Mouse (Mus musculus): ENCODE data around the gene Car9.
A peak's percentile ranks its signal among the peaks of the same experiment; 100 is the strongest.
"Not testable (repeated sequence)": the region's sequence is repeated elsewhere in the genome, so short reads cannot be mapped to it uniquely, and the experiment has no call there.

The Car9 gene

GRCm38 (mm10) chr4:43506536-43507185 is at the start of gene Car9:
Car9 (plus strand) TSS chr4:43506966.
- no peak for DNase-seq (ENCODE audit: low read depth)

DNA sequence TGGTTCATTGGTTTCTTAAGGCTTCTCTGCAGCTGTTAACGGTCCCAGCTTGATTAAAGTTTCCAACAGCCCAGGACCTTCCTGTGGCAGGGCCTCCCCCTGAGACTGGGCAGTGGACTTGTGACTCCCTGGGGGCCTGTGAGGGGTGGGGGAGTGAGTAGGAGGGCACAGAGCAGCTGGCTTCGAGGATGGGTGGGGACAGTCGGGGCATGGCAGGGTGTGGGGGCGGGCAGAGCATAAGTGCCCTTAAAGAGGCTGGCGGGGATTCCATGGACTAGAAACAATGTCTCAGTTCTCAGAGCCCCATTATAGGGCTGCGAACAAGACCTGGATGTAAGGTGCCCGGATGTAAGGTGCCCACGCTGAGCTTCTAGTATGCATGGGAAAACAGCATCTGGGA is 49.6 kb upstream of the Car9 start:
- DNase-seq (ENCODE audit: low read depth) = no peak

- DNase-seq (ENCODE audit: low read depth) = no peak
These were observed 43.7 kb upstream of the Car9 start for GRCm38 (mm10) chr4:43463102-43463501.

GRCm38 (mm10) chr4:43465935-43466334 is 40.8 kb upstream of the Car9 start:
- DNase-seq (ENCODE audit: low read depth) = no peak

DNA sequence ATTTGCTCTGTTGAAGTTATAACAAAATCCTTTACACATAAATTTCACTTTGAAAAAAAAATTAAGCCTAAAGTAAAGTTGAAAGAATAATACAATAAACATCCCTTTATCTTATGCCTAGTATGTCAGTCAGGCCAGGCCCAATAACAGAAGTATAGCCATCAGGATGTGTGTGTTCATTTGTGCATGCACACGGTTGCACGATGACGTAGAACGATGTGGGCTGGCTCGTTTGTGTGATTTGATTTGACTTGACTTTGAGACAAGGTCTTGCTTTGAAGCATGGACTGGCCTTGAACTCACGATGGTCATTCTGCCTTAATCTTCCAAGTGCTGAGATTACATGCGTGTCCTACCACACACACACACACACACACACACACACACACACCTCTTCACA is 39.9 kb upstream of the Car9 start:
- DNase-seq (ENCODE audit: low read depth) = no peak

DNA sequence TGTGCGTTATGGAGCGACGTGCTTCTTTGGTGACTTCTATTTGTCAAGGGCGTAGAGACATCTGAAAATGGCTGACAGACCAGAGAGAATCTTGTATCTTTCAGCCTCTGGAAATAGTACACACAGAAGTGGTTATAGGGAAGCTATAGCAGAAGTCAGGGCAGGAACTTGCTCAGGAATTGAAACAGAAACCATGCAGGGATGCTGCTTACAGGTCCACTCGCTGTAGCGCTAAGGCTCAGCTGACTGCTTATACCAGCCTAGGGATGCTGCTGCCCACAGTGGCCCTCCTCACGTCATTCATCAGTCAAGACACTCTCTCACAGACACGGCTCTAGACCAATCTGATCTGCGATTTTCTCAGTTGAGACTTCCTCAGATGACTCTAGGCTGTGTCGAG is 36.5 kb upstream of the Car9 start:
- no peak for DNase-seq (ENCODE audit: low read depth)

- no peak for DNase-seq (ENCODE audit: low read depth)
These were observed 33.1 kb upstream of the Car9 start for GRCm38 (mm10) chr4:43473636-43474035.

DNA sequence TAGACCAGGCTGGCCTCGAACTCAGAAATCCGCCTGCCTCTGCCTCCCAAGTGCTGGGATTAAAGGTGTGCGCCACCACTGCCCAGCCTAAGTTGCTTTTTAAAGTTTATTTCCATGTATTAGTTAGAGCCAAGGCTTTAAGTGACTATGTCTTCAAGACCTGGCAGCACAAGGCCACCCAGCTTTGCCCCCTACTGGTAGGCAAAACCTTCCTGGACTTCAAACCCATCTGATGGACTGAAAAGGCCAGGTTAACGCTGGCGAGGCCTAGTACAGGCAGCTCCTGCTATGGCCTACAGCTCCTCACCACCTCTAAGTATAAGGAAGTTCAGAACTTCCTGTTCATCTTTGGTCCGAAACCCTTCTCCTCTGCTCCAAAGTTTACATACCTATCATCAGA is 30.2 kb upstream of the Car9 start:
- DNase-seq (ENCODE audit: low read depth) = no peak

DNA sequence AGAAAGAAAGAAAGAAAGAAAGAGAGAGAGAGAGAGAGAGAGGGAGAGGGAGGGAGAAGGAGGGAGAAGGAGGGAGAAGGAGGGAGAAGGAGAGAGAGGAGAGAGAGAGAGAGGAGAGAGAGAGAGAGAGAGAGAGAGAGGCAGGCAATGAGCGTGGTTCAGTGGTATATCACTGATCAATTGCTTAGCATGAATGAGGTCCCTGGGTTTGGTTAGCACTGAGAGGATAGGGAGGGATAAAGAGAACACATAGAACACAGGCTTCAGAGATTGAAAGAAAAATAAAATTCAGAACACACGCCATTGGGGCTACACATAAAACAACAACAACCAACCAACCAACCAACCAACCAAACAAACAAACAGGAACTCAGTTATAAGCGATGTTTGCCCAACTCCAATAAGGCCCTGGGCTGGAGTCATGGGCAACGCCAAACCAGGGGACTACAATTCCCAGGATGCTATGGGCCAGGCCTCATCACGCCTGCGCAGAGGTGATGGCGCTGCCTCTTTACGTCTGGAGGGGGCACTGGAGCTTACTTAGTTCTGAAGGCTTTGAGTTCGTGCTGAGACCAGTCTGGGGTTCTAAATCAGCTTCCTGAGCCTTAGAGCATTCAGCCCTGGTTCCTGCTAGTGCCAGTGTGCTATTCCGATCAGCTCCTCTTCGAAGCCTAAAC is 28.8 kb upstream of the Car9 start:
- peak; percentile 87 for DNase-seq (ENCODE audit: low read depth)

DNA sequence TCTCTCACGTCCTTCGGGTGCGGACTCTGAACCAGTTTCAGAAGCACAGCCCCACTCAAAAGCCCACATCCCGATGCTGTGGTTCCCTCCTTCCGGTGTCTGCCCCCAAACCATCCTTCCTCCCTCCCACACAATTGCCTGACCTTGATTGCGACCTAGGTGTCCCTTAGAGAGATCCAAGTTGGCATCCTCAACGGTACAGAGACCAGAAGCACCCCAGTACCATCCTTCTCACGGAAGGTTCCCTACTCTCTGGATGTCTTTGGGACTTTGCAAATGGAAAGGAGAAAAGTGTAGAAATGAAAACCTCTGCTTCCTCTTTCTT is 28.3 kb upstream of the Car9 start:
- DNase-seq (ENCODE audit: low read depth) = no peak

DNA sequence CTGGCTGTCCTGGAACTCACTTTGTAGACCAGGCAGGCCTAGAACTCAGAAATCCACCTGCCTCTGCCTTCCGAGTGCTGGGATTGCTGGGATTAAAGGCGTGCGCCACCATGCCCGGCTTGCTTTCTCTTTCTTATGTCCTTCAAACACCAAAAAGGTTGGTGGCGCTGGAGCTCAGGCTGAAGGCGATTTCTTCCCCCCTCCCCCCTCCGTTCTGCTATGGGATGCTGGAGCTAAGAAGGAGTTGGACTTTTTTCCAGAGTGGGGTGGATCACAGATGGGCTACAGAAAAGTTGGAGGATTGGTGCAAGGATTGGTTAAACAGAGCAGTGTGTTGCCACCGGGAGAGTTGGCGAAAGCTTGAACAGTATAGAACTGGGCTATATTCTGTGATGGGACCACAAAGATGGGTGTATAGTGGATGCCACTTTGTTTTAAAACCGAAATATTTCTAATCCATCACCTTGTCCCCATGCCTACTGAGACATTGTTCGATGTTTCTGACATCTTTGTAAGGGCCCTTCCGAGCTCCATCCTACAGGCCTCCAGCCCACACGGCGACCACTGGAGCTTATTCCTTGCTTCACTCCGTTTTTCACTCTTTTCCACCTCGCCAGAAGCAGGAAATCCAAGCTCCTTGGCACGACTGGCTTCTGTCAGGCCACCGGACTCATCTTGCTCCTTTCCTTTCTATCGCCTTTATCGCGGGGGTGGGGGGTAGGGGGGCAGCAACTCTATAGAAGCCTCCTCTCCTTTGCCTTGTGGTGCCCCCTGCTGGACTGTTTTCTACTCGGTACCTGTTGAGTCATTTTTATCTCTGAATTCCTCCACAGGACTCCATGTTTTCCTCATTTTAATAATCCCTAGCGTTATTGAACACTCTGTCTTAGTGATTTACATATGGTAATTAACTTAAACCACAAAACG is 27.6 kb upstream of the Car9 start:
- DNase-seq (ENCODE audit: low read depth) = no peak

GRCm38 (mm10) chr4:43480985-43481384 is 25.8 kb upstream of the Car9 start:
- no peak for DNase-seq (ENCODE audit: low read depth)

DNA sequence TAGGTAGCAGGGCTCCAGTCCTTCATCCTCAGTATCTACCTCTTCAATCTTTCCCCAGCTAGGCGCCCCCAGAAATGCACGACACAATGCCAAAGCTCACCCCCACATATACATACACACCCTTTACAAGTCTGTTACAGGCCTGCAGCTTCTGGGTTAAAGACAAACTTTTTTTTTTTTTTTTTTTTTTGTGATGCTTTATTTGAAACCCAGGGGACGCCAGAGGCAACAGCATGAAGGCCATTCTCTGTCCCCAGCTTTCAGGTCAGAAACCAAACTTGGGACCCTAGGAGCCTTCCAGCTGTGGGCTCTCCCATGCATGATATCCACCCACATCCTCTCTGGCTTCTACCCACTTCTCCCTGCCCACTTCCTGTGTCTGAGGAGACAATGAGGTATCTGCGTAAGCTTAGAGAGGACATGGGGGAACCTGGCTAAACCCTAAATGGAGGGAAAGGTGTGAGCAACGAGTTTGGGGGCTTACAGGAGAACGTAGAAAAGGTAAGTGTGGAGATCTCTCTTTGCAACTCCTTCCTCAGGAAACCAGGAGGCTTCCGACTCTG is 24.8 kb upstream of the Car9 start:
- no peak for DNase-seq (ENCODE audit: low read depth)

DNA sequence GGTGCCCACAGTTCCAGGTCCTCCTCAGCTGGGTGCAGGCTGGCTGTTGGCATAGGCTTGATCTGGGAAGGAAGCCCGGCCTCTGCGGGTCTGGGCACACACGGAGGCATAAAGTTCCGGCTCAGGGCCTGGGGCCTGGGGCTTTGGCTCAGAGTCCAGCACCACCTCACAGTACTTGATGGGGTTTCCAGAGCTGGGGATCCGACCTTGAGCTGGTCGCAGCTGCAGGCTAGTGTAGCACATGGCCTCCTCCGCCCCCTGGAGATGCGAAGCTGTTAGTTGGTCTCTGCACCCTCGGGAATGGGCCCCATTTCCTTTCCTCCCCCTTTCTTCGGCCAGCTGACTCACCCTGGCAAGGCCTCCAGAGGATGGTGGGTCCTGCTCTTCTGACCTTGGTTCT is 24.2 kb upstream of the Car9 start:
- DNase-seq (ENCODE audit: low read depth) = no peak

- DNase-seq (ENCODE audit: low read depth) = no peak
These were observed 23.2 kb upstream of the Car9 start, which contains the start of gene Sit1 for GRCm38 (mm10) chr4:43483535-43484091. Sit1 (minus strand) TSS chr4:43483734.

GRCm38 (mm10) chr4:43485666-43486065 is 21.1 kb upstream of the Car9 start:
- not testable (repeated sequence) for DNase-seq (ENCODE audit: low read depth)

GRCm38 (mm10) chr4:43489611-43490010 is 17.2 kb upstream of the Car9 start:
- no peak for DNase-seq (ENCODE audit: low read depth)

DNA sequence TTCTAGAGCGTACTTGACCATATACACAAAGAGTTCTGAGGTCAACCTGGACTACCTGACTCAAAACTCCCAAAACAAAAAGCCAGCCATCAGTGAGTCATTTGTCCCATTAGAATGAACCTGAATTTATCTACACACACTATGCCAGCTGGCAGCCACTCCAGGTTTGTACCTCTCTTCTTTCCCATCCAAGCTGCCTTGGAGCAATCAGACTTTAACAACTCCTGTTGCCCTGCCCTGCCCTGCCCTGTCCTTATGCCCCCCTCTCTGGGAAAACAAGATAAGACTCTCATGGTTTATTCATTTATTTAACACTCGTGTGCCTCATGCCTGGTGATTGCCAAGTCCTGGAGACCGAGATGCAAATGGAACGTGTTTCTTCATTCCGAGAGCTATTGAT is 16.0 kb upstream of the Car9 start:
- no peak for DNase-seq (ENCODE audit: low read depth)

DNA sequence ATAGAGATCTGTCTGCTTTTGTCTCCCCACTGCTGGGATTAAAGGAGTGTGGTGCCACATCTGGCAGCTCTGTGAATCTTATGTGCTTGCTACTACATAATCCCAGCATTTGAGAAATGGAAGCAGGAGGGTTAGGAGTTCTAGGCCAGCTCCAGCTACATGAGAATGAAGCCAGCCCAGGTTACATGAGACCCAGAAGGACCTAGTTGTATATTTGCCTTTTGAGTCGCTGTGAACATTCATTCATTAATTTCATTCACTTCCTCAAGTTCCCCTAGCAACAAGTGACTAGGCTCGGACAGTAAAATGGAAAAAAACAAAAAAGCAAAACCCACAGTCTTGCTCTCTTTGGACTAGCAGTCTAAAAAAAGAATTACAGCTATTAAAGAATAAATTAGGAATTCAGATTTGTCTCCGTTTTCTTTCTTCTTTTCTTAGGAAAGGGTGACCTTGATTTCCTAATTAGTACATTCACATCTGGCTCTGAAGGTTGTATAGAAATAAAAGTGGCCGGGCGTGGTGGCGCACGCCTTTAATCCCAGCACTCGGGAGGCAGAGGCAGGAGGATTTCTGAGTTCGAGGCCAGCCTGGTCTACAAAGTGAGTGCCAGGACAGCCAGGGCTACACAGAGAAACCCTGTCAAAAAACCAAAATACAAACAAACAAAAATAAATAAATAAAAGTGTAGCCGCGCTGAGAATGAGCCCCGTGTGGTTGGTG is 14.5 kb upstream of the Car9 start:
- DNase-seq (ENCODE audit: low read depth) = no peak

DNA sequence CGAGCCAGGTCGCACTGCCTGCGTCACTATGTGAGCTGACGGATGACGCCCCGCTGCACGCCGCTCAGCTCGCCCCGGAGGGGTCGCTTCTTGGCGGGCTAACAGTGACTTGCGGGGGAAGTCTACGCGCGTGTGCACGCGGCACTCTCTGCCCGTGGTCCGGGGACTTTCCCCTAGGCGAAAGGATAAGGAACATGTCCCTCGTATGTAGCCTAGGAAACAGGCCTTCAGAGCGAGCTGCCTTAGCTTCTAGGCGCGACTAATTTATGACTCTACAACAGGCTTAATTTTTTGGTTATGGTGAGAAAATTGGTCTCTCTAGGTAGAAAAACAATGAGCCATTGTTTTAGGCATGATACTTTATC is 14.0 kb upstream of the Car9 start, which contains the start of gene Ccdc107:
Ccdc107 (plus strand) TSS at position 80 of the 365 bp plus-strand sequence.
- peak; percentile 84 for DNase-seq (ENCODE audit: low read depth)

GRCm38 (mm10) chr4:43493186-43493845 is 13.4 kb upstream of the Car9 start:
- DNase-seq (ENCODE audit: low read depth) = peak; percentile 93

Data from c-Kit-positive CD71-negative TER-119-negative erythroid progenitor cells, embryonic 14.5 days (primary cell).